Mouse (Mus musculus) heart, embryonic 11.5 days (tissue): ENCODE measurements around the gene Pla2g7. TPM values are rescaled to one million over a fixed set of nuclear protein-coding genes. Genes with fewer than 3 reads are reported as not detected.

Source experiments
- ATAC-seq: fragments of 200-750 bp; cut with Nextera tagmentation; replicated peaks from 2 replicates; pipeline ENCODE4 v1.8.0; 2017; ENCODE audit warnings: moderate library complexity; ENCODE audit not compliant: insufficient number of reproducible peaks, low FRiP score, low TSS enrichment
- H3K27ac ChIP-seq: fragments of 300-500 bp; sonication (generic); 2 replicates; pipeline ENCODE4 v1.5.1; 2014; ENCODE audit warnings: mild to moderate bottlenecking, low read depth, low read length
- H3K27me3 ChIP-seq: fragments of 300-500 bp; sonication (generic); 2 replicates; pipeline ENCODE4 v1.6.1; 2014; ENCODE audit warnings: mild to moderate bottlenecking, low read length, mixed read lengths; ENCODE audit not compliant: control insufficient read depth, insufficient read depth
- H3K36me3 ChIP-seq: fragments of 300-500 bp; sonication (generic); 2 replicates; pipeline ENCODE4 v1.6.1; 2014; ENCODE audit warnings: mild to moderate bottlenecking, low read length, moderate library complexity, mixed read lengths; ENCODE audit not compliant: control insufficient read depth, insufficient read depth
- H3K4me1 ChIP-seq: fragments of 300-500 bp; sonication (generic); 2 replicates; pipeline ENCODE4 v1.6.1; 2014; ENCODE audit warnings: low read length; ENCODE audit not compliant: control insufficient read depth, insufficient read depth
- H3K4me2 ChIP-seq: fragments of 300-500 bp; sonication (generic); 2 replicates; pipeline ENCODE4 v1.6.1; 2014; ENCODE audit warnings: mild to moderate bottlenecking, moderate library complexity
- H3K4me3 ChIP-seq: fragments of 300-500 bp; sonication (generic); 2 replicates; pipeline ENCODE4 v1.5.1; 2014; ENCODE audit warnings: low read depth, low read length
- H3K9ac ChIP-seq: fragments of 300-500 bp; sonication (generic); 2 replicates; pipeline ENCODE4 v1.6.1; 2014; ENCODE audit warnings: mild to moderate bottlenecking, low read depth, low read length, moderate library complexity
- H3K9me3 ChIP-seq: fragments of 300-500 bp; sonication (generic); replicated peaks from 2 replicates; pipeline ENCODE4 v1.6.1; 2016; ENCODE audit warnings: low read length; ENCODE audit not compliant: control insufficient read depth
- WGBS: fragments of 180-500 bp; shearing (Covaris S2); extraction: QIAGEN DNeasy Blood & Tissue Kit; methylation state at CpG from one replicate; pipeline ENCODE4 v1.1.7; 2014; ENCODE audit not compliant: insufficient replicate concordance; 5-methylcytosine and 5-hydroxymethylcytosine counted together
- polyA plus RNA-seq: library from polyadenylated mRNA; unstranded; fragments of >200 nt; fragmentation: Nextera tagmentation; extraction: Ambion mirVana; gene quantifications from 2 replicates; pipeline ENCODE4 v1.2.1, GENCODE M21; 2014

Gene Pla2g7
- polyA plus RNA-seq, 1 experiment from 2014 or later = 14.9 TPM

DNA sequence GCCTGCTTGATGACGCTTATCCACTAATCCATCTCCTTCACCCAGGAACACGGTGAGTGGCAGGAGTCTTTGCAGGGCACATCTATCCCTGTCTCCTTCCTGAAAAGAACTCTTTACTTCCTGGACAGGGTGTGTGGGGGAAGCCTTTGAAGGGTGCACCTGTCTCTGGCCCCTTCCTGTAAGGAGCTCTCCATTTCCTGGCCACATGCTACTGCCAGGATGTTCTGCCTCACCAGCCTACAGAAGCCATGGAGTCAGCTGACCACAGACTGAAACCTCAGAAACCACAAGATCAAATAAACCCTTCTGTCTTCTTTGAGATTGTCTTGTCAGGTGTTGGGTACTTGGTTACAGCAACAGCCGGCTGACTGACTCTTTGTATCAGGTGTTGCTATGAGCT lies 77.2 kb downstream of the Pla2g7 start:
- H3K27ac ChIP-seq = no peak overlapping the region
- ATAC-seq = no peak
- WGBS = 86% methylated on average over 3 of the region's 3 CpGs
- no peaks in the 10 kb centered on the region for H3K27me3 ChIP-seq
- no peaks in the 10 kb centered on the region for H3K36me3 ChIP-seq
- no peak overlapping the region for H3K4me2 ChIP-seq
- H3K4me3 ChIP-seq = no peak overlapping the region
- no peaks in the 10 kb centered on the region for H3K9me3 ChIP-seq
- H3K9ac ChIP-seq = no peak overlapping the region
- peaks cover 24% of the 10 kb centered on the region for H3K4me1 ChIP-seq

DNA sequence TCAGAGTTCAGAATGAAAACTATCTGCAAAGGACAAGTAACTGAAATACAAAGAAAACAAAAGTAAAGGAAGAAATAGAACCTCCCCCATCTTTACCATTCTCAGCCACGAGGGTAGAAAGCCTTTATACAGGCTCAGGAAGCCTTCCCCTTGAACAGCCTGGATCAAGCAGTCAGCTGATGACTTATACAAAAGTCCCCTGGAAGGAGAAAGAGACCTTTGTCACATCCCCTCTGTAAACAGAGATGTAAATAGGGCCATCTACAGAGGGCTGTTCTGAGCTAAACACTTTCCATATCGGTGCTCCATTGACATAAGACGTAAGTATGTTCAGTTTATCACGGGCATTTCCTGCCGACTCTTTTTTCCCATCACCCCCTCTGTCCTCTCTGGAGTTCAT lies 79.0 kb downstream of the Pla2g7 start:
- no peak overlapping the region for H3K27ac ChIP-seq
- 52% methylated on average over 5 of the region's 5 CpGs for WGBS
- ATAC-seq = no peak

DNA sequence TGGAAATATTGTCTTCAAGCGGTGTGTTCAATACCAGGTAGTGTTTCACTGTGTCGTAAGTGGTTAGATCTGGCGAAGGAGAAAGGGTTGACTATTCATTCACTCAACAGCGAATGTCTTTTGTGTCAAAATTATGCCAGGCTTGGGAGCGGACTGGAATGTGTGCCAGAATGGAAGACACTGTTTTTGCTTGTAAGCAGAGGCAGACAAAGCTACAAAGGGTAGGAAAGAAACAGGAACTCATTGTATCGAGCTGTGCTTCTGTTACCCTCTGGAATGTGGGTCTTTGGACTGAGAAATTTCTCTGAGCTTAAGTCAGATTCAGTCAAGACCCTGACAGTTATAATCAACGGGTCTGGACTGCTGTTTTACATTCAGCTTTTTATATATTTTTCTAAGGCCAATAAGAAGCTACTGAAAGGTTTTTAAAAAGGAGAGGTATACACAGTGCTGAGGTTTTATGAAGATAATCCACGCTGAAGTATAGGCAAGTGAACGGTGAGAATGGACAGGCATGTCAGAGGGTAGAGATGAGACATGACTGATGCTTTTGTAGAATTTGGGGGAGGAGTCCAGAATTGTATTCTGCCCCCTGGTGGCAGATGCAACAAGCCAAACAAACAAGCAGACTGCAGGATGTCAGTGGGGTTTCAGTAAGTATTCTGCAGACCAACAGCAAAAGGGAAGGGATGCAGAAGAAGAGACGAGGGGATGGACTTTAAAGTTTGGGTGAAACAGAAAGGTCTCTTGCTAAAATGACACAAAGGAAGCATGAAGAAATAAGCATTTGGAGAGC lies 81.9 kb downstream of the Pla2g7 start:
- WGBS = 73% methylated on average over 10 of the region's 10 CpGs
- no peak overlapping the region for H3K9ac ChIP-seq
- no peaks in the 10 kb centered on the region for H3K9me3 ChIP-seq
- no peaks in the 10 kb centered on the region for H3K27me3 ChIP-seq
- no peak overlapping the region for H3K27ac ChIP-seq
- H3K4me3 ChIP-seq = no peak overlapping the region
- peaks cover 14% of the 10 kb centered on the region for H3K4me1 ChIP-seq
- no peak for ATAC-seq
- no peaks in the 10 kb centered on the region for H3K36me3 ChIP-seq
- H3K4me2 ChIP-seq = no peak overlapping the region

More for the DNA sequence above, 79.0 kb downstream of the Pla2g7 start:
- Histone ChIP-seq H3K27me3 (no peaks in the 10 kb centered on the region), H3K9ac (no peak overlapping the region), H3K4me2 (no peak overlapping the region), H3K9me3 (no peaks in the 10 kb centered on the region), H3K4me3 (no peak overlapping the region), H3K4me1 (peaks cover 24% of the 10 kb centered on the region), H3K36me3 (no peaks in the 10 kb centered on the region)

DNA sequence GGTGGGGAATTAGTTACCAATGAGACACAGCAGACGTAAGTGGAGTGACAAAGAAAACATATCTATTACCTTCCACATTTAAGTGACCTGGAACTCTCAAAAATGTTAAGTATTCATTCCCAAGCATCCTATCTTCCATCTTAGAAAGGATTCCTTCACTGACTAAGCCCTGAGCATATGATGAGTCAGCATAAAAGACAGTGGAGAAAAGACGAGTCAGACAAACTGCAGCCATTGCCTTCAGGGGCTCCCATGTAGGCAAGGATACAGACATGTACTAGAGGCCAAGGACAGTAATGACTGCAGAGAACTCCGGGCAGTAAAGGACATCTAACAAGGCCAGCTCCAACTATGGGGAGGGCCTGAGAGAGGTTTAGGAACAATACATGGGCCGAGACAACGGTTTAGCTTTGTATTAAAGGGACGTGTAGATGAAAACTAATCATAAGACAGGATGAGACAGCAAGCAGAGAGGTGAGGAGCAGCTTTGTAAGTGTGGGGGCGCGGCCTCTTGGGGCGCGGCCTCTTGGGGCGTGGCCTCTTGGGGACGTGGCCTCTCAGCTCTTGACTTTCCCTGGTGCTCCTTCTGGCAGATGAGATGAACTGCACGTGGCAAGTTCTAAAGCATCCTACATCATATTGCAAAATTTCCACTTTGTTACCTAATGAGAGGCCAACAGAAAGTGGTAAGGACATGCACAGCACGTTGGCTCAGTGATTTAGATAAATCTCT lies 83.6 kb downstream of the Pla2g7 start:
- no peak overlapping the region for H3K4me3 ChIP-seq
- no peaks in the 10 kb centered on the region for H3K36me3 ChIP-seq
- no peaks in the 10 kb centered on the region for H3K27me3 ChIP-seq
- no peak overlapping the region for H3K27ac ChIP-seq
- WGBS = 58% methylated on average over 13 of the region's 14 CpGs
- no peaks in the 10 kb centered on the region for H3K9me3 ChIP-seq
- ATAC-seq = no peak
- no peak overlapping the region for H3K9ac ChIP-seq
- H3K4me2 ChIP-seq = no peak overlapping the region
- peaks cover 10% of the 10 kb centered on the region for H3K4me1 ChIP-seq

Other genes starting within 250 kb of the Pla2g7 start
- gene Adgrf5, start 207.6 kb upstream of the Pla2g7 start, polyA plus RNA-seq = 13.9 and 20.8 TPM in 2 replicates
- gene Mep1a, start 65.3 kb upstream of the Pla2g7 start, polyA plus RNA-seq = not detected in 2 replicates
- not detected in 2 replicates for gene Ankrd66, start 24.5 kb upstream of the Pla2g7 start, polyA plus RNA-seq
- 0.03 TPM in 1 of 2 replicates, not detected in the other for gene Tdrd6, start 62.2 kb downstream of the Pla2g7 start, polyA plus RNA-seq
- gene Slc25a27, start 99.1 kb downstream of the Pla2g7 start, polyA plus RNA-seq = 10.2 and 10.8 TPM in 2 replicates
- gene Cyp39a1, start 99.3 kb downstream of the Pla2g7 start, polyA plus RNA-seq = 18.6 and 22.5 TPM in 2 replicates
- gene Rcan2, start 233.3 kb downstream of the Pla2g7 start, polyA plus RNA-seq = 28.7 and 32.4 TPM in 2 replicates